Comparison of ENCODE assay signal across 24 mouse cellular contexts in the genomic region with DNA sequence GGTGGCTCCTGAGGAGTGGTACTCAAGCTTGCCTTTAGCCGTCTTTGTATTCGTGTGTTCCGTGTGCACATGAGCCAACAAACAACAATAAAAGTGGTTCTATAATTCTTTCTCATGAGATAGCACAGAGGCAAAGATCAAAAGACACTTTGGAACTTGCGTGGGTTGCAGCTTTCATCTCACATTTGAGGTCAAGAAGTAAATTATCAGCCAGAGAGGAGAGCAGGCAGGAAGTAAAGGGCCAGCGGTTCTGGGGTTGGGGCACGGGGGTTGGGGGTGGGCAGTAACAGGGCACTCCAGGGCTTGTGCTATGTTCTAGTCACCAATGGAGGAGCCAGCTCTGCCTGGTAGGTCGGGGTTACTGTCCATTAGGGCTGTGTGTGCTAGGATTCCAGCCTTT. TPM values are rescaled to one million over a fixed set of nuclear protein-coding genes. Genes with fewer than 3 reads are reported as not detected.
DNase-seq lines count a peak whose midpoint lies in the region; ATAC-seq lines count a peak whose summit lies in the region.
"Had no signal": no experiment of that assay in that cellular context is flagged by ENCODE, and none has a peak within 500 bp of the region (broad histone marks: within the 10 kb centered on the region; RNA-seq: fewer than 3 reads in every experiment).

No protein-coding gene starts in this region.

- ATAC-seq in erythroblast, adult 5-6 weeks (replicated peaks; ENCODE audit: low FRiP score, poor library complexity, severe bottlenecking): no peak
- ATAC-seq: forebrain, postnatal 0 days; hindbrain, postnatal 0 days had no signal

- DNase-seq in adrenal gland, adult 2 months: peak; percentile 29
- DNase-seq in adrenal gland, postnatal 10 days: no peak
- peak; percentile 34 for DNase-seq in induced T-regulatory cell, adult 2 months (ENCODE audit: low read depth)
- DNase-seq in kidney, adult 8-10 months: peak; percentile 57 to 69
- DNase-seq in kidney, postnatal 36 days: peak; percentile 58 to 65
- no peak for DNase-seq in retina, postnatal 1 day
- no peak for DNase-seq in MN1 (ENCODE audit: low spot score)
- DNase-seq: adrenal gland, adult 8-10 months; cerebellum, adult 9-11 months; forebrain, postnatal 0 days; heart, postnatal 36 days; thymus, postnatal 25 days had no signal

RNA-seq across cellular contexts. Expression of a gene that starts 17.8 kb away (rescaled TPM):
- total RNA-seq in adrenal gland, adult 2 months (2021): not detected
- not detected in 2 replicates for polyA plus RNA-seq in adrenal gland, adult 2 months (2012; rRNA removed)
- not detected for total RNA-seq in adrenal gland, postnatal 10 days (2021)
- total RNA-seq in erythroblast, adult 5-6 weeks (2015; ENCODE audit: low replicate concordance): not detected in 2 replicates
- total RNA-seq in erythroblast, adult 5-6 weeks (2017; ENCODE audit: low replicate concordance): not detected in 2 replicates
- total RNA-seq: adrenal gland, adult 8-10 months; forebrain, postnatal 0 days; gastrocnemius, adult 8-10 months; heart, postnatal 36 days; hindbrain, postnatal 0 days; layer of hippocampus, postnatal 14 days; left cerebral cortex, postnatal 36 days; liver, adult 2 months had no signal
- polyA plus RNA-seq: embryonic facial prominence, embryonic 10.5 days; forebrain, postnatal 0 days; heart, embryonic 11.5 days; hindbrain, postnatal 0 days; liver, adult 2 months; lung, embryonic 15.5 days; neural tube, embryonic 14.5 days; stomach, embryonic 14.5 days had no signal

RNA-seq across cellular contexts. Expression of a gene that starts 19.7 kb away (rescaled TPM):
- not detected for total RNA-seq in adrenal gland, adult 2 months (2021)
- polyA plus RNA-seq in adrenal gland, adult 2 months (2012; rRNA removed): 0.09 and 0.19 TPM in 2 replicates
- total RNA-seq in adrenal gland, postnatal 10 days (2021): under 1 TPM; 0.24 to 0.42 TPM
- not detected in 2 replicates for total RNA-seq in erythroblast, adult 5-6 weeks (2015; ENCODE audit: low replicate concordance)
- not detected in 2 replicates for total RNA-seq in erythroblast, adult 5-6 weeks (2017; ENCODE audit: low replicate concordance)
- total RNA-seq: forebrain, postnatal 0 days; gastrocnemius, adult 8-10 months; heart, postnatal 36 days; hindbrain, postnatal 0 days; layer of hippocampus, postnatal 14 days; left cerebral cortex, postnatal 36 days; megakaryocyte progenitor cell, adult 5-6 weeks had no signal
- polyA plus RNA-seq: embryonic facial prominence, embryonic 10.5 days; forebrain, postnatal 0 days; heart, embryonic 11.5 days; hindbrain, postnatal 0 days; neural tube, embryonic 14.5 days; stomach, embryonic 14.5 days had no signal

RNA-seq across cellular contexts. Expression of a gene that starts 37.3 kb away (rescaled TPM):
- total RNA-seq in adrenal gland, adult 2 months (2021): not detected
- polyA plus RNA-seq in adrenal gland, adult 2 months (2012; rRNA removed): not detected in 2 replicates
- total RNA-seq in adrenal gland, postnatal 10 days (2021): not detected
- total RNA-seq in erythroblast, adult 5-6 weeks (2015; ENCODE audit: low replicate concordance): not detected in 2 replicates
- total RNA-seq in erythroblast, adult 5-6 weeks (2017; ENCODE audit: low replicate concordance): not detected in 2 replicates
- total RNA-seq: adrenal gland, adult 8-10 months; forebrain, postnatal 0 days; gastrocnemius, adult 8-10 months; heart, postnatal 36 days; hindbrain, postnatal 0 days; layer of hippocampus, postnatal 14 days; left cerebral cortex, postnatal 36 days; liver, adult 2 months; megakaryocyte progenitor cell, adult 5-6 weeks had no signal
- polyA plus RNA-seq: embryonic facial prominence, embryonic 10.5 days; forebrain, postnatal 0 days; heart, embryonic 11.5 days; hindbrain, postnatal 0 days; lung, embryonic 15.5 days; neural tube, embryonic 14.5 days had no signal

RNA-seq across cellular contexts. Expression of a gene that starts 45.3 kb away (rescaled TPM):
- not detected for total RNA-seq in adrenal gland, adult 2 months (2021)
- polyA plus RNA-seq in adrenal gland, adult 2 months (2012; rRNA removed): 0.18 TPM in 1 of 2 replicates, not detected in the other
- total RNA-seq in adrenal gland, postnatal 10 days (2021): not detected
- not detected in 2 replicates for total RNA-seq in erythroblast, adult 5-6 weeks (2015; ENCODE audit: low replicate concordance)
- not detected in 2 replicates for total RNA-seq in erythroblast, adult 5-6 weeks (2017; ENCODE audit: low replicate concordance)
- total RNA-seq: adrenal gland, adult 8-10 months; forebrain, postnatal 0 days; gastrocnemius, adult 8-10 months; heart, postnatal 36 days; hindbrain, postnatal 0 days; layer of hippocampus, postnatal 14 days; left cerebral cortex, postnatal 36 days; liver, adult 2 months; megakaryocyte progenitor cell, adult 5-6 weeks had no signal
- polyA plus RNA-seq: embryonic facial prominence, embryonic 10.5 days; forebrain, postnatal 0 days; hindbrain, postnatal 0 days; liver, adult 2 months; lung, embryonic 15.5 days; neural tube, embryonic 14.5 days; stomach, embryonic 14.5 days had no signal

RNA-seq across cellular contexts. Expression of a gene that starts 59.4 kb away (rescaled TPM):
- not detected for total RNA-seq in adrenal gland, adult 2 months (2021)
- polyA plus RNA-seq in adrenal gland, adult 2 months (2012; rRNA removed): 0.19 and 0.20 TPM in 2 replicates
- total RNA-seq in adrenal gland, postnatal 10 days (2021): under 1 TPM; 0.15 to 0.27 TPM
- total RNA-seq in erythroblast, adult 5-6 weeks (2015; ENCODE audit: low replicate concordance): not detected in 2 replicates
- total RNA-seq in erythroblast, adult 5-6 weeks (2017; ENCODE audit: low replicate concordance): not detected in 2 replicates
- total RNA-seq: adrenal gland, adult 8-10 months; left cerebral cortex, postnatal 36 days; liver, adult 2 months; megakaryocyte progenitor cell, adult 5-6 weeks had no signal
- polyA plus RNA-seq: embryonic facial prominence, embryonic 10.5 days; heart, embryonic 11.5 days; liver, adult 2 months; lung, embryonic 15.5 days; stomach, embryonic 14.5 days had no signal

Comparison
In these comparisons a context has a peak if more than half of its experiments do, and no peak if none do; other contexts are left out.
1. DNase-seq: peak in adrenal gland, adult 2 months (single experiment), induced T-regulatory cell, adult 2 months (single experiment), kidney, adult 8-10 months (2 of 2) and kidney, postnatal 36 days (2 of 2); none in adrenal gland, postnatal 10 days (single experiment), retina, postnatal 1 day (single experiment) and MN1 (single experiment).